Mouse (Mus musculus) lung, adult 2 months (tissue): ENCODE data around the gene Erc2.

Experiments
- CTCF ChIP-seq: fragments of 200-500 bp; IDR thresholded peaks from 2 replicates; pipeline ENCODE4 v1.5.1; 2011; ENCODE audit warnings: mild to moderate bottlenecking, low read length, control low read depth; ENCODE audit not compliant: insufficient read depth
- POLR2A ChIP-seq: fragments of 200-500 bp; IDR thresholded peaks from 2 replicates; pipeline ENCODE4 v1.6.1; 2011; ENCODE audit warnings: low read depth, mild to moderate bottlenecking, control low read depth, low read length, borderline replicate concordance; ENCODE audit errors: extremely low read depth

GRCm38 (mm10) chr14:28093214-28093613, 471.0 kb downstream of the Erc2 start:
- TF ChIP-seq POLR2A: no peak
- TF ChIP-seq CTCF: peak; percentile 52; the same call in 1 of the 2 replicates
